Mouse (Mus musculus) MEL (cell line): Measurements from ENCODE around the gene Sfn.

Source experiments
- CHD2 ChIP-seq: IDR thresholded peaks from 2 replicates; pipeline ENCODE4 v1.6.1; 2011; ENCODE audit warnings: low read length, improper control_type of control experiment
- ETS1 ChIP-seq: IDR thresholded peaks from 2 replicates; pipeline ENCODE4 v1.6.1; 2012; ENCODE audit warnings: low read depth, mild to moderate bottlenecking, inconsistent platforms, low read length, improper control_type of control experiment, moderate library complexity
- GATA1 ChIP-seq: IDR thresholded peaks from 2 replicates; pipeline ENCODE4 v1.6.1; 2011; ENCODE audit warnings: low read depth, low read length, improper control_type of control experiment
- JUND ChIP-seq: IDR thresholded peaks from 2 replicates; pipeline ENCODE4 v1.6.1; 2011; ENCODE audit warnings: low read depth, mild to moderate bottlenecking, improper control_type of control experiment, low read length
- MAFK ChIP-seq: IDR thresholded peaks from 2 replicates; pipeline ENCODE4 v1.6.1; 2011; ENCODE audit warnings: low read depth, mild to moderate bottlenecking, low read length, improper control_type of control experiment, borderline replicate concordance
- MAZ ChIP-seq: IDR thresholded peaks from 2 replicates; pipeline ENCODE4 v1.6.1; 2012; ENCODE audit warnings: low read depth, mild to moderate bottlenecking, inconsistent platforms, low read length, improper control_type of control experiment
- MEF2A ChIP-seq: IDR thresholded peaks from 2 replicates; pipeline ENCODE4 v1.6.1; 2014; ENCODE audit warnings: low read depth, mild to moderate bottlenecking, inconsistent platforms, low read length, improper control_type of control experiment; ENCODE audit not compliant: poor library complexity, insufficient replicate concordance, severe bottlenecking; ENCODE audit errors: extremely low read depth
- MYC ChIP-seq: IDR thresholded peaks from 2 replicates; pipeline ENCODE4 v1.6.1; 2011; ENCODE audit warnings: low read depth, mild to moderate bottlenecking, low read length, improper control_type of control experiment, moderate library complexity
- POLR2A ChIP-seq, 2 experiments: IDR thresholded peaks; 2 replicates each; pipeline ENCODE4 v1.6.1; 2011 to 2012; ENCODE audit warnings: low read length in 2 of 2, mild to moderate bottlenecking in 2 of 2, control low read depth in 1 of 2, improper control_type of control experiment in 1 of 2, low read depth in 1 of 2, moderate library complexity in 1 of 2; ENCODE audit not compliant: control insufficient read depth in 1 of 2, insufficient read depth in 1 of 2, poor library complexity in 1 of 2
- POLR2AphosphoS2 ChIP-seq: IDR thresholded peaks from 2 replicates; pipeline ENCODE4 v1.6.1; 2011; ENCODE audit warnings: low read length, improper control_type of control experiment
- SMC3 ChIP-seq: IDR thresholded peaks from 2 replicates; pipeline ENCODE4 v1.6.1; 2011; ENCODE audit warnings: low read depth, low read length, improper control_type of control experiment
- ZMIZ1 ChIP-seq: IDR thresholded peaks from 2 replicates; pipeline ENCODE4 v1.6.1; 2012; ENCODE audit warnings: low read depth, mild to moderate bottlenecking, inconsistent platforms, low read length, improper control_type of control experiment, moderate library complexity

GRCm38 (mm10) chr4:133607284-133607683 lies 5.3 kb upstream of the Sfn start:
- TF ChIP-seq MAZ (no peak), SMC3 (no peak), GATA1 (no peak), JUND (no peak), ZMIZ1 (no peak), ETS1 (no peak), POLR2A (IDR thresholded peaks at IDR 0.05; ENCODE audit: control insufficient read depth in 1 of 2, insufficient read depth in 1 of 2, low read depth in 1 of 2, low read length in 2 of 2, poor library complexity in 1 of 2) (no peak), POLR2AphosphoS2 (no peak), CHD2 (no peak), MEF2A (no peak), MYC (no peak), MAFK (no peak)
